Mouse (Mus musculus) cortical plate, adult 2 months (tissue): ENCODE measurements at regions not wholly inside any gene's neighbourhood (a gene's known extent, or its start where the extent isn't known, plus 50 kb on each side); places are given as distances from the start of the nearest gene placed in this dataset.

ENCODE experiments used
- CTCF ChIP-seq: fragments of 200-500 bp; IDR thresholded peaks from 2 replicates; pipeline ENCODE4 v1.5.1; 2011; ENCODE audit warnings: mild to moderate bottlenecking, control low read depth, low read length; ENCODE audit not compliant: insufficient read depth; ENCODE audit errors: extremely low read depth
- POLR2A ChIP-seq: fragments of 200-500 bp; IDR thresholded peaks from 2 replicates; pipeline ENCODE4 v1.6.1; 2011; ENCODE audit warnings: mild to moderate bottlenecking, low read length, control low read depth; ENCODE audit not compliant: insufficient read depth; ENCODE audit errors: extremely low read depth

DNA sequence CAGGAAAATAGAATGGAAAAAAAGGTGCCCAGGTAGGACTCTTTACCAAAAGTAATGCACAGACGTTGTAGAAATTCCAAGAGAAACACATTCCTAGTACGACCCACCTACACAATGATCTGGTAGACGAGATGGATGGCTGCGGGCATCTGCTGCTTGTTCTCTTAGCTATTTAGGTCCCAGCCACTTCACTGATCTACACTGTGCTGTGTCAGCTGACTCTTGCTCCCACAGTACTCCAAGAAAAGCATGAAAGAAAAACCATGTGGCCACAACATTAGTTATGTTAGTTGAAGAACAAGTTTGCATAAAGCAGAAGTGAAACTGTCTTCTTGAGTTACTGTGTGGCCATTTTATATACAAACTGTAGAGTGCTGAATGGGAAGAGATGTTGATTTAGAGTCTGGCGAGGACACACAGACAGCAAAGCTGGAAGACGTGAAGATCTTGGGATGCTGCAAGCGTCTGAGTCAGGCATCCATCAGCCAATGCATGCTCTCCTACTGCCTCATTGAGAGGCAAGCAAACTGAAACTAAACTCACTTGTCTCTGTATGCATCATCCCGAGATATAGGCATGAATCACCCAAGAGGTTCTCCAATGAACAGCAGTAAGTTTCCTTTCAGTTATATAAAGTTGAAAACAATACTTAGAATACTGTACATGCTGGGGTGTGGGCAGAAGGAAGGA is 626.6 kb downstream of the Dok5 start:
- no peak for TF ChIP-seq CTCF
- no peak for TF ChIP-seq POLR2A
